Mouse (Mus musculus): Measurements from ENCODE around the gene Marcksl1. TPM values are rescaled to one million over a fixed set of nuclear protein-coding genes. Genes with fewer than 3 reads are reported as not detected.

Gene Marcksl1
- total and polyA plus RNA-seq, 3 experiments: 25.3 to 62.7 TPM; not detected in 1

DNA sequence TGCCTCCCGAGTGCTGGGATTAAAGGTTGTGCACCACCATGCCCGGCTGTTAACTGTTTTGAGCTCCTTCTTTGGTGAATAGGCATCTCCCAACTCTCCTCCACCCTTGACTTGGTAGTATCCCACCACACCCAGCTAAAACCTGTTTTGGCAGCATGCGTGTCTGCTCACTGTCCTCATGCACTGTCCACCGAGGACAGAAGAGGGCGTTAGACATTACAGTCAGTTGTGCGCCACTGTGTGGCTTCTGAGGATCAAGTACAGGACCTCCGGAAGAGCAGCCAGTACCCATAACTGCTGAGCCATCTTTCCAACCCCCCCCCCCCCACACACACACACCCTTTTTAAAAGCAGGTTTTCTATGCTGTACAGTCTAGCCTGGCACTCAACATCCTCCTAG is 18.7 kb upstream of the Marcksl1 start:
- Histone ChIP-seq H3K36me3 (ENCODE audit: control insufficient read depth in 1 of 2, insufficient read depth in 2 of 2, low read length in 2 of 2) (peaks cover 0 to 3% of the 10 kb centered on the region in 2 experiments; a peak in 1 of 4 replicates), H3K79me2 (ENCODE audit: control insufficient read depth, insufficient read depth, low read length, poor library complexity) (no peaks in the 10 kb centered on the region), H3K9me3 (replicated peaks; ENCODE audit: insufficient read depth, low read length) (no peaks in the 10 kb centered on the region), H3K4me1 (ENCODE audit: control insufficient read depth in 1 of 2, insufficient read depth in 2 of 2, low read length in 2 of 2) (peaks cover 3 to 6% of the 10 kb centered on the region in 2 experiments; a peak in 3 of 4 replicates), H3K27ac (ENCODE audit: control insufficient read depth, low read depth, low read length) (no peak overlapping the region), H3K9ac (ENCODE audit: control insufficient read depth, low read depth, low read length, poor library complexity, severe bottlenecking) (no peak overlapping the region), H3K27me3 (ENCODE audit: control insufficient read depth in 1 of 2, insufficient read depth in 2 of 2, low read length in 2 of 2) (no peaks in the 10 kb centered on the region), H3K4me3 (ENCODE audit: control insufficient read depth in 1 of 2, insufficient read depth in 1 of 2, low read depth in 2 of 2, low read length in 2 of 2) (no peak overlapping the region)
- TF ChIP-seq E2F4 (IDR thresholded peaks at IDR 0.05; ENCODE audit: borderline replicate concordance, low read depth, low read length): no peak
- peak; percentile 16; the same call in 1 of the 2 replicates for TF ChIP-seq SMC3 (IDR thresholded peaks at IDR 0.05; ENCODE audit: low read depth, low read length)
- peak; percentile 6 for TF ChIP-seq RAD21 (IDR thresholded peaks at IDR 0.05; ENCODE audit: low read depth, low read length)
- TF ChIP-seq CTCF (IDR thresholded peaks at IDR 0.05 in 2 of 3, conservative IDR thresholded peaks at IDR 0.05 in 1 of 3; ENCODE audit: control insufficient read depth in 1 of 3, insufficient read depth in 1 of 3, low read depth in 2 of 3, low read length in 3 of 3, poor library complexity in 1 of 3, severe bottlenecking in 1 of 3): peak in 1 of 3 experiments; percentile 33; a peak in 2 of 6 replicates
- no peak for DNase-seq (ENCODE audit: low read depth, low spot score)

DNA sequence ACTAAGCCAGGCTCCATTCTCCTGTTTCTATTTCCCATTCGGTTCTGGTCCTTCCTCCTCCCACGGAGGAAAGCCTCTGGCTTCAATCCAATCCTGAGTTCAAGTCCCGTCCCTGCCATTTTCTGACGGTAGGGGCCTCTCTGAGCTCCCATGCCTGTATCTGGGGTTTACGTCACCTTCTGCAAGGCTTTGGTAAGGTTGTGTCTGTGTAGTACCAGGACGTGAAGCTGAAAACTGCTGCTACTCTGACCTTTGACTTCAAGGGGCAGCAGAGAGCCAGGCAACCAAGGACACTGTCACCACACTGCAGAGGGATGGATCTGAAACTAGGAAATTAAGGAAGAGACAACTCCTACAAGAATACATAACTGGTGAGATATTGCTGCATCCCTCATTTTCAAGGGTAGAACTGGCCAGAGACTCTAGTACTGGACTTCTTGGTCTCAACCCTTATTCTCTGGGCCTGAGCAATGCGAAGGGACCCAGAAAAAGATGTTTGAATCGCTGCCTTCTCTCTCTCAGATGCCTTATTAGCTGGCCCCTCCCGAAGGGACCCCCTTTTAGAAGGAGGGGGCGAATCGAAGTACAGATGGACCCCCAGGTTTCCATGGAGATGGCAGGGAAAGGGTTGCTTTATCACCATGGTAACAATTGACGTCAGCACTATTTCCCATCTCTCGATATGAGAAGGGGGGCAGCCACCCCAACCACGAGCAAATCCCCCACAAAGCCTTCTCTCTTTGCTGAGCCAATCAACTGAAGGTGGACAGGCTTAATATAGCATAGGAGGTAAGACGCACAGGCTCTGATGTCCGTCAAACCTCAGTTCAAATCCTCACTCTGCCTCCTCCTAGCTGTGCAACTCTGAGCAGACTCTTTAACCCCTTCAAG is 17.5 kb upstream of the Marcksl1 start:
- H3K36me3 ChIP-seq (ENCODE audit: control insufficient read depth in 1 of 2, insufficient read depth in 2 of 2, low read length in 2 of 2): peaks cover 0 to 3% of the 10 kb centered on the region in 2 experiments; a peak in 1 of 4 replicates
- H3K4me1 ChIP-seq (ENCODE audit: control insufficient read depth in 1 of 2, insufficient read depth in 2 of 2, low read length in 2 of 2): peaks cover 3 to 6% of the 10 kb centered on the region in 2 experiments; a peak in 3 of 4 replicates
- no peaks in the 10 kb centered on the region for H3K79me2 ChIP-seq (ENCODE audit: control insufficient read depth, insufficient read depth, low read length, poor library complexity)
- H3K9ac ChIP-seq (ENCODE audit: control insufficient read depth, low read depth, low read length, poor library complexity, severe bottlenecking): no peak overlapping the region
- H3K9me3 ChIP-seq (replicated peaks; ENCODE audit: insufficient read depth, low read length): no peaks in the 10 kb centered on the region
- TF ChIP-seq ETS1 (IDR thresholded peaks at IDR 0.05; ENCODE audit: low read depth, low read length) (no peak), RAD21 (IDR thresholded peaks at IDR 0.05; ENCODE audit: low read depth, low read length) (peak; percentile 14), CTCF (IDR thresholded peaks at IDR 0.05 in 2 of 3, conservative IDR thresholded peaks at IDR 0.05 in 1 of 3; ENCODE audit: control insufficient read depth in 1 of 3, insufficient read depth in 1 of 3, low read depth in 2 of 3, low read length in 3 of 3, poor library complexity in 1 of 3, severe bottlenecking in 1 of 3) (peak; percentile 2 to 16 (median 7); a peak in 2 of 6 replicates)
- peak; percentile 24 for DNase-seq (ENCODE audit: low read depth, low spot score)
- H3K4me3 ChIP-seq (ENCODE audit: control insufficient read depth in 1 of 2, insufficient read depth in 1 of 2, low read depth in 2 of 2, low read length in 2 of 2): no peak overlapping the region
- no peak overlapping the region for H3K27ac ChIP-seq (ENCODE audit: control insufficient read depth, low read depth, low read length)
- no peaks in the 10 kb centered on the region for H3K27me3 ChIP-seq (ENCODE audit: control insufficient read depth in 1 of 2, insufficient read depth in 2 of 2, low read length in 2 of 2)

DNA sequence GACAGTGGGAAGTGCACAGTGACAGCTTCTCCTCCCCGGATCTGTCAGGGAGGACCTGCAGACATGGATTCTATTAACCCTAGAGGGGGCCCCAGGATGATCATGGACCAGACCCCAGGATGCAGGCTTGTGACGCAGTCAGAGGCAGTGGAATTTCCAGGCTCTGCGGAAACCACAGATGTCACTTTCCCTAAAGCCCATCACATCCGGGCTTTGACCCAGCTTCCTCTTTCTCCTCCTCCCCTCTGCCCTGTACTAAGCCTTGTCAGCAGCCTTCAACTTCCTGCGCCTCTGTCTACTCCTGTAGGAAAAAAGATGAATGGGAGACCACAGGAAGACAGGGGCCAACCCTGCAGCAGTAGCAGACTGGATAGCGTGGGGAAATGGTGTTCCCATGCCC is 16.8 kb upstream of the Marcksl1 start:
- TF ChIP-seq POLR2AphosphoS2 (IDR thresholded peaks at IDR 0.05; ENCODE audit: low read length) (no peak), MYB (IDR thresholded peaks at IDR 0.05; ENCODE audit: low read depth, low read length) (no peak), ETS1 (IDR thresholded peaks at IDR 0.05; ENCODE audit: low read depth, low read length) (no peak), HCFC1 (IDR thresholded peaks at IDR 0.05; ENCODE audit: low read depth, low read length) (no peak), NRF1 (IDR thresholded peaks at IDR 0.05; ENCODE audit: insufficient read depth, low read depth, low read length, poor library complexity, severe bottlenecking) (no peak), GATA1 (IDR thresholded peaks at IDR 0.05; ENCODE audit: low read depth, low read length) (no peak), POLR2A (IDR thresholded peaks at IDR 0.05; ENCODE audit: control insufficient read depth in 1 of 2, insufficient read depth in 1 of 2, low read depth in 1 of 2, low read length in 2 of 2, poor library complexity in 1 of 2) (no peak), UBTF (IDR thresholded peaks at IDR 0.05; ENCODE audit: borderline replicate concordance, insufficient read depth, low read depth, low read length) (no peak), RCOR1 (IDR thresholded peaks at IDR 0.05; ENCODE audit: low read depth, low read length) (no peak), BHLHE40 (IDR thresholded peaks at IDR 0.05; ENCODE audit: borderline replicate concordance, low read depth, low read length) (no peak), USF1 (IDR thresholded peaks at IDR 0.05; ENCODE audit: low read depth, low read length) (no peak), SMC3 (IDR thresholded peaks at IDR 0.05; ENCODE audit: low read depth, low read length) (no peak), MAFK (IDR thresholded peaks at IDR 0.05; ENCODE audit: borderline replicate concordance, low read depth, low read length) (no peak), POLR2AphosphoS5 (IDR thresholded peaks at IDR 0.05; ENCODE audit: borderline replicate concordance, low read depth, low read length) (no peak), ZC3H11A (IDR thresholded peaks at IDR 0.05; ENCODE audit: low read depth, low read length) (no peak), ZKSCAN1 (IDR thresholded peaks at IDR 0.05; ENCODE audit: low read depth, low read length) (no peak), KAT2A (conservative IDR thresholded peaks at IDR 0.05; ENCODE audit: low read depth, low read length) (no peak), JUND (IDR thresholded peaks at IDR 0.05; ENCODE audit: low read depth, low read length) (no peak), CTCF (IDR thresholded peaks at IDR 0.05 in 2 of 3, conservative IDR thresholded peaks at IDR 0.05 in 1 of 3; ENCODE audit: control insufficient read depth in 1 of 3, insufficient read depth in 1 of 3, low read depth in 2 of 3, low read length in 3 of 3, poor library complexity in 1 of 3, severe bottlenecking in 1 of 3) (no peak), MAX (IDR thresholded peaks at IDR 0.05; ENCODE audit: low read length) (no peak)
- Histone ChIP-seq H3K9me3 (replicated peaks; ENCODE audit: insufficient read depth, low read length) (no peaks in the 10 kb centered on the region), H3K4me1 (ENCODE audit: control insufficient read depth in 1 of 2, insufficient read depth in 2 of 2, low read length in 2 of 2) (peaks cover 6% of the 10 kb centered on the region in 2 experiments), H3K9ac (ENCODE audit: control insufficient read depth, low read depth, low read length, poor library complexity, severe bottlenecking) (no peak overlapping the region), H3K27ac (ENCODE audit: control insufficient read depth, low read depth, low read length) (no peak overlapping the region), H3K36me3 (ENCODE audit: control insufficient read depth in 1 of 2, insufficient read depth in 2 of 2, low read length in 2 of 2) (peaks cover 0 to 3% of the 10 kb centered on the region in 2 experiments; a peak in 1 of 4 replicates), H3K27me3 (ENCODE audit: control insufficient read depth in 1 of 2, insufficient read depth in 2 of 2, low read length in 2 of 2) (no peaks in the 10 kb centered on the region), H3K79me2 (ENCODE audit: control insufficient read depth, insufficient read depth, low read length, poor library complexity) (no peaks in the 10 kb centered on the region), H3K4me3 (ENCODE audit: control insufficient read depth in 1 of 2, insufficient read depth in 1 of 2, low read depth in 2 of 2, low read length in 2 of 2) (no peak overlapping the region)
- peak; percentile 52 for DNase-seq (ENCODE audit: low read depth, low spot score)
